Mouse (Mus musculus) hindbrain, postnatal 0 days (tissue): ENCODE data around the gene Usp19. TPM values are rescaled to one million over a fixed set of nuclear protein-coding genes. Genes with fewer than 3 reads are reported as not detected.

Experiments used
- ATAC-seq: fragments of 200-750 bp; cut with Nextera tagmentation; 2 replicates; pipeline ENCODE4 v1.8.0; 2017; ENCODE audit warnings: mild to moderate bottlenecking, moderate TSS enrichment, moderate library complexity
- DNase-seq: peaks from one replicate; pipeline ENCODE4 v3.0.0-alpha.2; 2015; ENCODE audit warnings: low spot score
- H3K27ac ChIP-seq: fragments of 300-500 bp; sonication (generic); 2 replicates; pipeline ENCODE4 v1.5.1; 2014; ENCODE audit warnings: mild to moderate bottlenecking
- H3K27me3 ChIP-seq: fragments of 300-500 bp; sonication (generic); 2 replicates; pipeline ENCODE4 v1.6.1; 2014; ENCODE audit warnings: low read length, mixed read lengths; ENCODE audit not compliant: insufficient read depth
- H3K36me3 ChIP-seq: fragments of 300-500 bp; sonication (generic); 2 replicates; pipeline ENCODE4 v1.6.1; 2014; ENCODE audit warnings: low read length, mixed read lengths; ENCODE audit not compliant: insufficient read depth
- H3K4me1 ChIP-seq: fragments of 300-500 bp; sonication (generic); 2 replicates; pipeline ENCODE4 v1.6.1; 2014; ENCODE audit warnings: antibody characterized with exemption, low read length, mixed read lengths; ENCODE audit not compliant: insufficient read depth
- H3K4me2 ChIP-seq: fragments of 300-500 bp; sonication (generic); 2 replicates; pipeline ENCODE4 v1.6.1; 2014; ENCODE audit warnings: low read depth, mild to moderate bottlenecking, low read length, moderate library complexity, mixed read lengths
- H3K4me3 ChIP-seq: fragments of 300-500 bp; sonication (generic); 2 replicates; pipeline ENCODE4 v1.5.1; 2014; ENCODE audit warnings: low read length
- H3K9ac ChIP-seq: fragments of 300-500 bp; sonication (generic); replicated peaks from 2 replicates; pipeline ENCODE4 v1.6.1; 2014; ENCODE audit warnings: mild to moderate bottlenecking, low read length, moderate library complexity, mixed read lengths
- H3K9me3 ChIP-seq: fragments of 300-500 bp; sonication (generic); 2 replicates; pipeline ENCODE4 v1.6.1; 2016; ENCODE audit warnings: low read length, mixed read lengths
- CTCF ChIP-seq: IDR thresholded peaks from 2 replicates; pipeline ENCODE4 v1.5.1; 2016; ENCODE audit warnings: antibody characterized with exemption, control low read depth, low read depth
- WGBS: fragments of 180-500 bp; shearing (Covaris S2); extraction: QIAGEN DNeasy Blood & Tissue Kit; methylation state at CpG from one replicate; pipeline ENCODE4 v1.1.7; 2014; 5-methylcytosine and 5-hydroxymethylcytosine counted together
- polyA plus RNA-seq: library from polyadenylated mRNA; unstranded; fragments of >200 nt; fragmentation: Nextera tagmentation; extraction: Ambion mirVana; gene quantifications from 2 replicates; pipeline ENCODE4 v1.2.1, GENCODE M21; 2015
- total RNA-seq: library from RNA; depleted of rRNA; stranded (reverse); fragments of >200 nt; gene quantifications from 2 replicates; pipeline ENCODE4 v1.2.3, GENCODE M21; 2014

Usp19 gene
- total and polyA plus RNA-seq, 2 experiments from 2014 or later: 52.0 to 104 TPM

DNA sequence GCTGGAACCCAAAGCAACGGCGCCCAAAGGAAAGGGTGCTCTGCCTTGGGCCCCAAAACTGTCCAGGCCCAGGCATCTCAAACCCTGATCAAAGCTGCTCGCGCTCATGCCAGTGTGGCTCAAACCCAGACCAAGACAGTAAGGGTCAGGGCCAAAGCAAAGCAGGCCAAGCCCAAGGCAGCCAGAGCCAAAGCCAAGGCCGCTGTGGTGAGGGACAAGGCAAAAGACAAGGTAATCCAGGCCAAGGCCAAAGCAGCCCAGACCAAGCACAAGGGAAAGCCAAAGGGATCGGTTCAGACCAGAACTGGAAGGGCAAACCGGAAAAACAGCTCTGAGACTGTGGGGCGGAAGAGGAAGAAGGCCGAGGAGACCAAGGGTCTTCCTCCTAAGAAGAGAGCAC is 26.7 kb upstream of the Usp19 start:
- H3K4me3 ChIP-seq: no peak overlapping the region
- no peak for TF ChIP-seq CTCF
- H3K9ac ChIP-seq: no peak overlapping the region
- ATAC-seq: no peak
- H3K36me3 ChIP-seq: peaks cover 19% of the 10 kb centered on the region; the same call in 1 of the 2 replicates
- peaks cover 3% of the 10 kb centered on the region for H3K4me1 ChIP-seq
- no peaks in the 10 kb centered on the region for H3K27me3 ChIP-seq
- H3K27ac ChIP-seq: no peak overlapping the region
- H3K4me2 ChIP-seq: no peak overlapping the region
- no peaks in the 10 kb centered on the region for H3K9me3 ChIP-seq
- 97% methylated on average over 9 of the region's 9 CpGs for WGBS
- DNase-seq: no peak

DNA sequence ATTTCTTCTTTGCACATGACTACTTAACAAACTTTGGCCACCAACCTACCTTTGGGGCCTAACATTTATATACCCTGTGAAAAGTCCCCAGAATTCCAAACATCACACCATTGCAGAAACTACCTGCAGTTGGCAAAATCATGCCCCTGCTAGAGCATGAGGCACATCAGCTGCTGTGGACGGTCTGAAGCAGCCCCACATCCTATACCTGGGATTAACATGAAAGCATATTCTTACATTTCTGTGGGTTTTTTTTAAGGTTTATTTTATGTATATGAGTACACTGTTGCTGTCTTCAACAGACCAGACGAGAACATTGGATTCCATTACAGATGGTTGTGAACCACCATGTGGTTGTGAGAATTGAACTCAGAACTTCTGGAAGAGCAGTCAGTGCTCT is 24.2 kb upstream of the Usp19 start:
- H3K27ac ChIP-seq: no peak overlapping the region
- WGBS: 90% methylated on average over 2 of the region's 2 CpGs
- no peak overlapping the region for H3K9ac ChIP-seq
- no peaks in the 10 kb centered on the region for H3K9me3 ChIP-seq
- DNase-seq (no peak), ATAC-seq (no peak)
- peaks cover 19% of the 10 kb centered on the region; the same call in 1 of the 2 replicates for H3K36me3 ChIP-seq
- no peak overlapping the region for H3K4me3 ChIP-seq
- no peak for TF ChIP-seq CTCF
- no peak overlapping the region for H3K4me2 ChIP-seq
- peaks cover 2% of the 10 kb centered on the region for H3K4me1 ChIP-seq
- no peaks in the 10 kb centered on the region for H3K27me3 ChIP-seq

DNA sequence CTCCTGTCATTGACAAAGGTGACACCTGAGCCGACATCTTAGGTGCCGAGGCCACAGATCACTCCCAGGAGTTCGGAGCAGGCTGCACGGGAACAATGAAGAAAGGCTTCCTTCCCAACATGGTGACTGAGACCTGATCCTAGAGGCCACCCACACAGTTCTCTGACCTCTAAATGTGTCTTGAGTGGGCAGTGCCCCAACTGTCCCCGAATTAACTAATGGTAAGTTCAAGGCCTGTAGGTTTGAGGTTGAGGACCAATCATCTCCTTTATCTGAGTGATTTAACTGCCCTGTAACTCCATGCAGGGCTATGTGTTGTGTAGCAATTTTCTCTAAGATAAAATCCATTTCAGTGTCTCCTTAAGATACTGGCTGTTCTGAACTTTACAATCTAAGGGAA is 21.0 kb upstream of the Usp19 start:
- Histone ChIP-seq H3K4me1 (no peaks in the 10 kb centered on the region), H3K9ac (no peak overlapping the region), H3K27ac (no peak overlapping the region), H3K9me3 (no peaks in the 10 kb centered on the region), H3K4me3 (no peak overlapping the region), H3K27me3 (no peaks in the 10 kb centered on the region), H3K36me3 (peaks cover 4% of the 10 kb centered on the region; the same call in 1 of the 2 replicates), H3K4me2 (no peak overlapping the region)
- WGBS: 84% methylated on average over 5 of the region's 5 CpGs
- DNase-seq: no peak
- no peak for TF ChIP-seq CTCF
- ATAC-seq: no peak

DNA sequence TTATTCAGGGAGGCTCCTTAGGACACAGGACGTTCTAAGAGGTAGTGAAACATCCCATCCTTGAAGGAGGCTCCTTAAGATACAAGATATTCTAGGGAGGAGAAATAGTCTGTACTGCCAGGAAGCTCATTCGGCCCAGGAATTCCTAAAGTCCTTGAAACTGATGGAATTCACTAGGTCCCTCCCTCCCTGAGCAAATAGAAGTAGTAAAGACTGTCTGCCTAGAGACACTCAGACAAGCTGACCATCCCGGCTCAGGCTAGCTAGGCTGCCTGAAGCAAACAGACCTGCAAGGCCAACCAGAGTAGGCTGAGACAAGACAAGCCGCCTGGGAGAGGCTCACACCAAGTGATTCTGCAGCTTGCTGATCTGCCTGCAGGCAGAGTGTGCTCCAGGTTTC is 20.6 kb upstream of the Usp19 start:
- Histone ChIP-seq H3K4me1 (no peaks in the 10 kb centered on the region), H3K27ac (no peak overlapping the region), H3K36me3 (peaks cover 4% of the 10 kb centered on the region; the same call in 1 of the 2 replicates), H3K27me3 (no peaks in the 10 kb centered on the region), H3K9ac (no peak overlapping the region), H3K4me2 (no peak overlapping the region), H3K9me3 (no peaks in the 10 kb centered on the region), H3K4me3 (no peak overlapping the region)
- 76% methylated on average over 4 of the region's 4 CpGs for WGBS
- ATAC-seq (no peak), DNase-seq (no peak)
- TF ChIP-seq CTCF: no peak

DNA sequence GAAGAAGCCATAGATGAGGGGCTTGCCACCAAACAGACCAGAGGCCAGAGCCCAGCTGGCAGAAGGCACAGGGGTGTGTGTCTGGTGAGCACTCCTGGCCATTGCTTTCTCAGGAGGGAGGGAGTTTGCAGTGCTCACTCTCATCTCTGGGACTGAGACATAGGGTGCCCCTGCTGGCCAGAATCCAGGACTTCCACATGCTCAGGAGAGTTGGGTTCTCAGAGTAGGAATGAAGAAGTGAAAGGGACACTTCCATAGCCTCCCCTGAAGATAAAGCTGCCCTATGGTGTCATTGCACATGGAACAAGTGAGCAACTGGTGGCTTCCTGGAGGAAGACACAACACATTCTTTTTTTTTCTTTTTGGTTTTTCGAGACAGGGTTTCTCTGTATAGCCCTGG is 15.9 kb upstream of the Usp19 start:
- peaks cover 8% of the 10 kb centered on the region for H3K4me1 ChIP-seq
- no peak overlapping the region for H3K27ac ChIP-seq
- H3K27me3 ChIP-seq: no peaks in the 10 kb centered on the region
- ATAC-seq: no peak
- no peaks in the 10 kb centered on the region for H3K9me3 ChIP-seq
- TF ChIP-seq CTCF: no peak
- no peak overlapping the region for H3K4me2 ChIP-seq
- H3K9ac ChIP-seq: no peak overlapping the region
- 25% methylated on average over 1 of the region's 1 CpGs for WGBS
- DNase-seq: no peak
- H3K4me3 ChIP-seq: no peak overlapping the region
- H3K36me3 ChIP-seq: no peaks in the 10 kb centered on the region

DNA sequence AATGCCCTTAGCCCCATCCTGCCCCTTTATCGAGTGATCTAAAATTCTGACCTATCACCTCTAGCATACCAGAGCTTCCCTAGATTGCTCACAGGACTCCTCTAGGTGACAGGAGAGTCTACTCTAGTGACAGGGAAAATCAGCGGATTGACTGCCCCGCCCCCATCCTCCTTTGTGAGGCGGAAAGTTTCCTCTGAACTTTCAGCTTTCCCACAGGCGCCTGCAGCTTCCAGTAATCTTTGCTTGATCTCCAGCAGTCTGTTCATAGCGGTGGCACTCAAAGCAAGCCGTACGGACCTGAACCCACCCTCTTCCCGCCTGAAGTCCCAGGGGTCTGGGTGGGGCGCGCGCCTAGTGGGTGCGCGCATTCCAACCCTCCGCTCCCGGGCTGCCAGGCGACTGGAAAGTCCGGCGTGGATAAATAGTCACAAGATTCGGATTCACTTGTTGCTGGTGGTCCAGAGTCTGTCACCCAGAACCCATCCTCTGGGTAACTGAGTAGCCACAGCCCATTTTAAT is 11.7 kb upstream of the Usp19 start:
- Histone ChIP-seq H3K4me2 (peak overlapping the region; percentile 58), H3K27me3 (no peaks in the 10 kb centered on the region), H3K9me3 (no peaks in the 10 kb centered on the region), H3K27ac (peak overlapping the region; percentile 60), H3K36me3 (no peaks in the 10 kb centered on the region), H3K4me3 (peak overlapping the region; percentile 40), H3K9ac (peak overlapping the region; percentile 48), H3K4me1 (peaks cover 13% of the 10 kb centered on the region)
- ATAC-seq: peak; percentile 50
- WGBS: under 1% methylated on average over 20 of the region's 20 CpGs
- peak; percentile 63 for DNase-seq
- TF ChIP-seq CTCF: no peak

DNA sequence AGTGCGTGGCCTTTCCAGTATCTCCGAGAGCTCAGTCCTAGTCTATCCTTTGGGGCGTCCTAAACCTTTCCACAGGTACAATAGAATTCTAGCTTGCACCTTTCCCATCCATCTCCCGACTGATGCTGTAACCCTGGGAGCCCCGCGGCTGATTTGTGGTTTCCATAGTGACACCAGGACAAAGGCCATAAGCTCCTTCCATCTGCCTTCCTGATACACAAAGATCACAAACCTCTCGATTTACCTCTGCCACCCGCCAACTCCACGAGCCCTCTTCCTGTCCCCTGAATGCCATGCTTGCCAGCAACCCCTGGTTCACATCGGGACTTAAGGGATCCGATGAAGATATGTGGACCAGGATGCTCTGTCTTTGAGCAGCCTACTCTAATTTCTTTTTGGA is 11.2 kb upstream of the Usp19 start:
- DNase-seq (no peak), ATAC-seq (no peak)

More for the DNA sequence above, 11.2 kb upstream of the Usp19 start:
- no peak for TF ChIP-seq CTCF
- WGBS: 26% methylated on average over 11 of the region's 11 CpGs
- Histone ChIP-seq H3K4me2 (peak overlapping the region; percentile 58), H3K9ac (0 out of 2 replicates have a peak overlapping the region, but pooled peaks have one; percentile 48), H3K4me1 (peaks cover 13% of the 10 kb centered on the region), H3K36me3 (no peaks in the 10 kb centered on the region), H3K27ac (no peak overlapping the region), H3K9me3 (no peaks in the 10 kb centered on the region), H3K4me3 (0 out of 2 replicates have a peak overlapping the region, but pooled peaks have one; percentile 40), H3K27me3 (no peaks in the 10 kb centered on the region)
